Mouse (Mus musculus): ENCODE measurements around the gene Wdr19. TPM values are rescaled to one million over a fixed set of nuclear protein-coding genes. Genes with fewer than 3 reads are reported as not detected.
"Not testable (repeated sequence)": the region's sequence is repeated elsewhere in the genome, so short reads cannot be mapped to it uniquely, and the experiment has no call there.

Wdr19 gene
- total and polyA plus RNA-seq, 3 experiments, result 1.2 to 1.9 (median 1.4) TPM

GRCm38 (mm10) chr5:65294270-65294669 is 94.8 kb downstream of the Wdr19 start:
- no peak overlapping the region for H3K4me3 ChIP-seq
- DNase-seq, result no peak
- H3K36me3 ChIP-seq (ENCODE audit: control insufficient read depth, insufficient read depth, low read length), result peaks cover 2% of the 10 kb centered on the region; the same call in 1 of the 2 replicates
- no peaks in the 10 kb centered on the region for H3K4me1 ChIP-seq (ENCODE audit: control insufficient read depth, insufficient read depth, low read length)
- no peaks in the 10 kb centered on the region for H3K79me2 ChIP-seq (replicated peaks; ENCODE audit: control insufficient read depth, insufficient read depth, low read length)
- WGBS, result 33% methylated on average over 2 of the region's 2 CpGs
- intact Hi-C loops (cut with DNase I), result no loop called here
- H3K27ac ChIP-seq, result no peak overlapping the region
- TF ChIP-seq POLR2A (IDR thresholded peaks at IDR 0.05; ENCODE audit: insufficient read depth, low read depth, low read length), result no peak
- TF ChIP-seq CTCF (IDR thresholded peaks at IDR 0.05), result no peak
- TF ChIP-seq EP300 (IDR thresholded peaks at IDR 0.05; ENCODE audit: insufficient read depth, low read depth, low read length), result no peak
- H3K9ac ChIP-seq (ENCODE audit: low read depth, low read length), result no peak overlapping the region
- no peaks in the 10 kb centered on the region for H3K27me3 ChIP-seq (ENCODE audit: control insufficient read depth, insufficient read depth, low read length)

DNA sequence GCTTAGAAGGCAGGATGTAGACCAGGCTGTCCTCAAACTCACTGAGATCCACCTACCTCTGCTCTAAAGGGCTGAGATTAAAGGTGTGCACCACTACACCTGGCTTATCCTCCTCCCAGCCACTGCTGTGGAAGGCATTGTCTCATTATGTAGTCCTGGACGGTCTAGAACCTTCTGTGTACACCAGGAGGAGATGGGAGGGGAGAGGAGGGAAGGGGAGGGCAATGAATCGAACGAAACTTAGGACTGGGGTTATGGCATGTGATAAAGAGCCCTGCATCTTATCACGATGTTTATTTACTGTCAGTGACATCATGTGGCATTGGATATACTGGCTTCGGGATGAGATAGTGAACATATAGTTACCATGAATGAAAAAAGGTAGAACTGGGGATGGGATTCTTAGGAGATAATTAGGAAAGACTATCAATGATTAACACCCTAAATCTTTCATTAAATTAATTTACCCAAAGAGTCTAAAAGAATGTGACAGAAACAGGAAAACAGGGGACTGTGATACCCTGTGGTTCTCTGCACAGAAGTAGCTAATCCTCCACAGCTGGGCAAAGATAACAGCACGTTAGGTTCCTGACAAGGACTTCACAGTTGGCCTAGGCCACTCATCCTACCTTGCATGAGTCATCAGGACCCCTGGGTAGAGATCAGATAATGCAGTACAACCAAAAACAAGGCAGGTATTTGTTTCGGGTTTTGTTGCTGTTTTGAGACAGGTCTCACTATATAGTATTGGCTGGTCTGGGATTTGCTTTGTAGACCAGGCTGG is 98.9 kb downstream of the Wdr19 start:
- Histone ChIP-seq H3K27me3 (ENCODE audit: control insufficient read depth, insufficient read depth, low read length) (no peaks in the 10 kb centered on the region), H3K4me1 (ENCODE audit: control insufficient read depth, insufficient read depth, low read length) (no peaks in the 10 kb centered on the region), H3K79me2 (replicated peaks; ENCODE audit: control insufficient read depth, insufficient read depth, low read length) (no peaks in the 10 kb centered on the region), H3K36me3 (ENCODE audit: control insufficient read depth, insufficient read depth, low read length) (no peaks in the 10 kb centered on the region), H3K9ac (ENCODE audit: low read depth, low read length) (no peak overlapping the region), H3K27ac (no peak overlapping the region), H3K4me3 (no peak overlapping the region)
- DNase-seq, result no peak
- TF ChIP-seq EP300 (IDR thresholded peaks at IDR 0.05; ENCODE audit: insufficient read depth, low read depth, low read length), result no peak
- no peak for TF ChIP-seq CTCF (IDR thresholded peaks at IDR 0.05)
- TF ChIP-seq POLR2A (IDR thresholded peaks at IDR 0.05; ENCODE audit: insufficient read depth, low read depth, low read length), result no peak
- intact Hi-C loops (cut with DNase I), result no loop called here
- WGBS, result 68% methylated on average over 7 of the region's 7 CpGs

- H3K4me1 ChIP-seq (ENCODE audit: control insufficient read depth, insufficient read depth, low read length); intact Hi-C loops (cut with DNase I); H3K9ac ChIP-seq (ENCODE audit: low read depth, low read length); H3K27me3 ChIP-seq (ENCODE audit: control insufficient read depth, insufficient read depth, low read length); DNase-seq; H3K27ac ChIP-seq; H3K36me3 ChIP-seq (ENCODE audit: control insufficient read depth, insufficient read depth, low read length); H3K4me3 ChIP-seq; H3K79me2 ChIP-seq (replicated peaks; ENCODE audit: control insufficient read depth, insufficient read depth, low read length): not testable (repeated sequence)
- 92% methylated on average over 1 of the region's 1 CpGs for WGBS
These were observed 100.1 kb downstream of the Wdr19 start for GRCm38 (mm10) chr5:65299623-65300022.

DNA sequence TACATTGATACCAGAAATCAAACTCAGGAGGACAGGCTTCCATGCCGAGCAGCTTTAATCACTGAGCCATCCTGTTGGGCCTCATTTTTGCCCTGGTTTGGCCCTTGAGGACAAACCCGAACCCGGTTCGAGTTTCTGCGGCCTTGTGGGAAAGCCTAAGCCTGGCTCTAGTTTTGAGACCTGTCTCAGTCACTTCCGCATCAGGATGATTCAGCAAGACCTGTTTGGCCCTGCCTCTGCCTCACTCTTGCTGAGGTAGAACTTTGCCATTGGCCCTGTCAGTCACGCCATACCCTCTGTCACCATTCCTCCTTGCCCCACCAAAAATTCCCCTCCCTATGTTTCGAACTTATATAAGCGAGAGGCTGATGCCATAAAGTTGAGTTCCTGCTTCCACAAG is 100.6 kb downstream of the Wdr19 start:
- no peaks in the 10 kb centered on the region for H3K4me1 ChIP-seq (ENCODE audit: control insufficient read depth, insufficient read depth, low read length)
- no peak overlapping the region for H3K9ac ChIP-seq (ENCODE audit: low read depth, low read length)
- H3K4me3 ChIP-seq, result no peak overlapping the region
- WGBS, result 95% methylated on average over 9 of the region's 9 CpGs
- no peaks in the 10 kb centered on the region for H3K27me3 ChIP-seq (ENCODE audit: control insufficient read depth, insufficient read depth, low read length)
- H3K36me3 ChIP-seq (ENCODE audit: control insufficient read depth, insufficient read depth, low read length), result no peaks in the 10 kb centered on the region
- DNase-seq, result no peak
- intact Hi-C loops (cut with DNase I), result no loop called here
- H3K27ac ChIP-seq, result no peak overlapping the region
- no peak for TF ChIP-seq CTCF (IDR thresholded peaks at IDR 0.05)
- H3K79me2 ChIP-seq (replicated peaks; ENCODE audit: control insufficient read depth, insufficient read depth, low read length), result no peaks in the 10 kb centered on the region

GRCm38 (mm10) chr5:65305516-65305915 is 106.0 kb downstream of the Wdr19 start:
- H3K36me3 ChIP-seq (ENCODE audit: control insufficient read depth, insufficient read depth, low read length), result no peaks in the 10 kb centered on the region

GRCm38 (mm10) chr5:65308208-65308607 is 108.7 kb downstream of the Wdr19 start:
- WGBS, result 92% methylated on average over 7 of the region's 7 CpGs
- H3K36me3 ChIP-seq (ENCODE audit: control insufficient read depth, insufficient read depth, low read length), result no peaks in the 10 kb centered on the region

More at GRCm38 (mm10) chr5:65305516-65305915, 106.0 kb downstream of the Wdr19 start:
- Histone ChIP-seq H3K9ac (ENCODE audit: low read depth, low read length) (no peak overlapping the region), H3K4me3 (no peak overlapping the region), H3K79me2 (replicated peaks; ENCODE audit: control insufficient read depth, insufficient read depth, low read length) (no peaks in the 10 kb centered on the region), H3K27ac (no peak overlapping the region), H3K4me1 (ENCODE audit: control insufficient read depth, insufficient read depth, low read length) (no peaks in the 10 kb centered on the region), H3K27me3 (ENCODE audit: control insufficient read depth, insufficient read depth, low read length) (no peaks in the 10 kb centered on the region)
- WGBS, result 79% methylated on average over 9 of the region's 9 CpGs
- no peak for DNase-seq
- TF ChIP-seq POLR2A (IDR thresholded peaks at IDR 0.05; ENCODE audit: insufficient read depth, low read depth, low read length), result no peak
- TF ChIP-seq EP300 (IDR thresholded peaks at IDR 0.05; ENCODE audit: insufficient read depth, low read depth, low read length), result no peak
- TF ChIP-seq CTCF (IDR thresholded peaks at IDR 0.05), result no peak
- intact Hi-C loops (cut with DNase I), result no loop called here

More at GRCm38 (mm10) chr5:65308208-65308607, 108.7 kb downstream of the Wdr19 start:
- no peaks in the 10 kb centered on the region for H3K79me2 ChIP-seq (replicated peaks; ENCODE audit: control insufficient read depth, insufficient read depth, low read length)
- H3K4me3 ChIP-seq, result no peak overlapping the region
- no peak for DNase-seq
- intact Hi-C loops (cut with DNase I), result no loop called here
- TF ChIP-seq CTCF (IDR thresholded peaks at IDR 0.05) (no peak), POLR2A (IDR thresholded peaks at IDR 0.05; ENCODE audit: insufficient read depth, low read depth, low read length) (no peak), EP300 (IDR thresholded peaks at IDR 0.05; ENCODE audit: insufficient read depth, low read depth, low read length) (no peak)
- no peak overlapping the region for H3K9ac ChIP-seq (ENCODE audit: low read depth, low read length)
- no peaks in the 10 kb centered on the region for H3K4me1 ChIP-seq (ENCODE audit: control insufficient read depth, insufficient read depth, low read length)
- no peaks in the 10 kb centered on the region for H3K27me3 ChIP-seq (ENCODE audit: control insufficient read depth, insufficient read depth, low read length)
- H3K27ac ChIP-seq, result no peak overlapping the region

Measured in heart, adult 2 months (tissue).